Mouse (Mus musculus) frontal cortex, adult 2 months (tissue): ENCODE measurements around the gene Pgpep1l. TPM values are rescaled to one million over a fixed set of nuclear protein-coding genes. Genes with fewer than 3 reads are reported as not detected.
"Not testable (repeated sequence)": the region's sequence is repeated elsewhere in the genome, so short reads cannot be mapped to it uniquely, and the experiment has no call there.

Experiments used
- DNase-seq, 2 experiments: peaks; one replicate each; pipeline ENCODE4 v3.0.0; 2022; ENCODE audit warnings: low spot score in 1 of 2; ENCODE audit errors: extremely low spot score in 1 of 2
- polyA plus RNA-seq: library from polyadenylated mRNA; depleted of rRNA; stranded (reverse); fragments of >200 nt; gene quantifications from 2 replicates; pipeline ENCODE4 v1.2.3, GENCODE M21; 2012; rRNA removed

Gene Pgpep1l
- 0.80 and 1.3 TPM in 2 replicates for polyA plus RNA-seq

DNA sequence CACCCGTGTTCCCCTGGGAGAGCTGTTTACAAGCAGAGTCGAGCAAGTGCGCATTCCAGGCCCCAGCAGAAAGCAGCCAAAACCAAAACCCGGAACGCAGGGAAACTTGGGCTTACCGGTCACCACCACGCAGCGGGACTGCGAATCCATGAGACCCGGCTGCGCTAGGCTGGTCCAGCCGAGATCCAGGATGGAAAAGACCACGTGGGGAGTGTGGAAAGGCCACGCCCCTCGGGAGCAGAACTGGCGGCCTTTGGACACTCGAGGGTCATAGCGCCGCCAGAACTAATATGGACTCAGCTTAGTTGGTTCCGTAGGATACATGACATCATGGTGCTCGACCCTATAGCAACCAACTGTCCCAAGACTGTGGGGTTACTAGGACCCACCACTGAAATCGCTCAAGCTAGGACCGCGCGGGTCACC is at the start of gene Pgpep1l:
Pgpep1l (minus strand) TSS at position 206 of the 426 bp plus-strand sequence.
- peak in 1 of 2 experiments; percentile 19 for DNase-seq

- no peak for DNase-seq
These were observed 49.2 kb upstream of the Pgpep1l start for GRCm38 (mm10) chr7:68313038-68313782.

DNA sequence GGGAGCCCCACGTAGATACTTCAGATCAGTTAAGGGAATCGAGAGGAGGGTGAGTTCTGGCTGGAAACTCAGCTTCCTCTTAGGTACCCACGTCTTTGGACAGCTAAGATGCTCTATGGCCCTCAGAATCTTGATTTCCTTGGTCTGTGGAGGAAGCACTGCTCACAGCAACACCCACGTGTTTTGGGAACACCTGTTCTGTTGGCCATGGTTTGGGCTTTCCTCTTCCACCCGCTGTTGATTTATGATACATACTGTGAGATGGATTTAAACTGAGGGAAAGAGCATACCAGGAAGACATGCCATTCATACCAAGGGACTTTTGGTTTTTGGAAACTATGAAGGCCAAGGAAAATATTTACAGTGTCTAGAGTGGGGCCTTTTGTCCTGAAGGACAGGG is 48.4 kb upstream of the Pgpep1l start:
- DNase-seq: peak in 1 of 2 experiments; percentile 31

DNA sequence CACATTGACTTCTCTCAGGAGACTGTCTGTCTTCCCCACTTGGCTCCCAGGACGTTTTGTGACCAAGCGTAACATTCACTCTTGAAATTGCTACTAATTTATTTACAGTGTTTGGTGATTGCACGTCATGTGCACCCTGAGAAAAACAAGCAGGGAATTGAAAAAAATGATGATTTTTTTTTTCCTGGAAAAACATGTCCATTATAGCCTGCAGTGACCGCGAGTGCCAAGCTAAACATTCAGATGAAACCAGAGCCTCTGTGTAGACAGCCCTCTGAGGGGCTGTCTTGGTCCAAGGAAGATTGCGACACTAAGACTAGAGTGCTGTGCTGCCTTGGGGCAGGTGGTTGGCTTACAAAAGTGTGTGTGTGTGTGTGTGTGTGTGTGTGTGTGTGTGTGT is 47.4 kb upstream of the Pgpep1l start:
- no peak for DNase-seq

GRCm38 (mm10) chr7:68306756-68307155 is 42.7 kb upstream of the Pgpep1l start:
- DNase-seq: no peak

DNA sequence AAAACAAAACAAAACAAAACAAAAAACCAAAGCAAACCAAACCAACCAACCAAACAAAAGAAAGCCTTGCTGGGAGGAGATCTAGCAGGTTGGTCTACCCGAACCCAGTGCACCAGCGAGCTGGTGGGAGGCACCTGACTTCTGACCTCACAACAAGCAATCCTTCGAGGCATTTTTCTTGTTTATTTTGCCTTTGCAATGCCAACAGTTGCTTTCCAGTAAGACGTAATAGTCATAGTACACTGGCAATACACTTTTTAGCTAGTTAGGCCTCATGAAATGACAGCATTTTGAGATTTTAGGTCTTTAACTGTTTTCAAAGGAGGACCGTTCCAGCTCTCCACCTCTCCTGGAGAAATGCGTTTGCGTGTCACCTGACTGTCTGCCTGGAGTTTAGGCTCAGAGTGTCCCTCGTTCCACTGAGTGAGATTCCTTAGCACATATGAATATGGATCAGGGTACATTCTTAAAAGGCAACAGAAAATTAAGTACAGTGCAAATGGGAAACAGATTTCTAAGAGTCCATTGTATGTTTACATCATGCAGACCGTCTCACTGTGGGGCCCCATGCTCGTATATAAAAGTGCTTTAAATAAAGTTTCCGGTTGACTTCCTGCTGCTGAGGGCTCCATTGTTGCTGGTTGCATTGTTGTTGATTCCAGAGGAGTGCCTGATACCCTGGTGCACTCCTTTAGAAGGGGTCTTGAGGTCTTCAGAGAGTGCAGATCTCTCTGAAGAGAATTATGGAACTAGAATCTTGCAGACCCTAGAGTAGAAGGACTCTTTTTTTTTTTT is 41.9 kb upstream of the Pgpep1l start:
- DNase-seq: no peak

DNA sequence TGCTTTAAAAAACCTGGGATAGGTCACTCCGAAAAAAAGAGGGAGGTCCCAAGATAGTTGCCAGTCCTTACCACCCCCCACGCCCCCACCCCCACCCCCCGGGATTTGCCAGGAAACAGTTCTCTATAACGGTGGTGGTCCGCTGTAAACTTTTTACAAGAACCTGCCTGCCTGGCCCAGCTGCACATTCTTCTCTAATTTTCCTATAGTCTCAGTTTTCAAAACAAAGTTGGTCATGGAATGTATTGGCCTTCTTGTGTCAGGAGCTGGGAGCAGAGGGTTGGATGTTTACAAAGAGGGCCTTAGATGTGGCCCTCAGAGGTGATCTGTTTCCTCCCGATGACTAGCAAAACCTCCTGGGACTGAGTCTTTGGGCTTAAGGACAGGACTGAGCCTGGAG is 39.7 kb upstream of the Pgpep1l start:
- no peak for DNase-seq

DNA sequence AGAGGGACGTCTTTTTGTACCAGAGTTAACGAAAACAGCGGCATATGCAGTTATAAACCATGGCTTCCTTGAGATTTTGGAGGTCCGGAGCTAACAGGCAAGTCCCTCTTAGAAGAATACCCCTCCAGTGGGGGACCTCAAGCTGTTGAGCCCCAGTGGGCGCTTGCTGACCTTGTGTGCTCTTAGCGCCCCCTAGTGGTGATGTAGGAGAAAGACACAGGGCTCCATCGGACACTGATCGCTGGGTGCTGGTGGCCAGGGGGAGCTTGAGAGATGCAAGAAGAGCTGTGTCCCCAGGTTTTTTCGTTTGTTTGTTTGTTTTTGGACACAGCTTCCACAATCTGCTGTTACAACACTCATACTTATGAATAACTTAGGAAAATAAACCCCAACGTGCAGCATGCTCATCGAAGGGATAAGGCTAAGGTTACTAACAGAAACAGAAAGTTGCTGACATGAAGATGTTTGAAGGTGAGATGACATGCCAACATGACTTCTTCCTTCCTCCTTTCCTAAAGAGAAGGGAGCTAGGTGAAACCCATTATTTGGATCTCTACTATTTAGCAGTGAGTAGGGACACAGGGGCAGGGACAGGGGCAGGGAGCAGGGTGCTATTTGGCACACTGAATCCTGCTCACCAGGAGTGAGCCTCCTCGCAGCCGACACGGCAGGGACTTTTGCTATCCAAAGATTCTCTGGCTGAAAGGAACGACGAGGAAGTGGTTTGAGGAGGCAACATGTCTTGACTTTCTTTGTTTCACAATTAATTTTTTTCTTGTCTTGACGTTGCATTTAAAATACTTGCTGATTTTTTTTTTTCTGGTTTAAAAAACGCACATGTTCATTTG is 38.8 kb upstream of the Pgpep1l start:
- DNase-seq: peak; percentile 20 to 85

DNA sequence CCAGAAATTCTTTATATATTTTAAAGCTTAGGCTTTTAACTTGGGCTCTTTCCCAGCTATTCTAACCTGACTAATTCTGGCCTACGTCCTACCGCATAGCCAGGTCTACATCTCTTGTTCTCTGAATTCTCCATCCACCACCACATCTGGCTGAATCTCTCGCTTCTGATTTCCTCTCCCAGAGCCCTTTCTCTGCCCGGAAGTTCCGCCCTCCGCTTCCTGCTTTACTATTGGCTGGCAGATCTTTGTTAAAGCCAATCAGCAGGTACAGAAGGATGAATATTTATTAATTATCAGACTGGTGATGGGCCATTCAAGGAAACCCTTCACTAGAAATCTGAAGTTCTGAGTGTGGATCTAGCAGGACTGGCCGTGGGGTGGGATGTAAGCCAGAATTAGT is 37.1 kb upstream of the Pgpep1l start:
- DNase-seq: no peak

- peak in 1 of 2 experiments; percentile 45 for DNase-seq
These were observed 34.5 kb upstream of the Pgpep1l start for GRCm38 (mm10) chr7:68298381-68299076.

DNA sequence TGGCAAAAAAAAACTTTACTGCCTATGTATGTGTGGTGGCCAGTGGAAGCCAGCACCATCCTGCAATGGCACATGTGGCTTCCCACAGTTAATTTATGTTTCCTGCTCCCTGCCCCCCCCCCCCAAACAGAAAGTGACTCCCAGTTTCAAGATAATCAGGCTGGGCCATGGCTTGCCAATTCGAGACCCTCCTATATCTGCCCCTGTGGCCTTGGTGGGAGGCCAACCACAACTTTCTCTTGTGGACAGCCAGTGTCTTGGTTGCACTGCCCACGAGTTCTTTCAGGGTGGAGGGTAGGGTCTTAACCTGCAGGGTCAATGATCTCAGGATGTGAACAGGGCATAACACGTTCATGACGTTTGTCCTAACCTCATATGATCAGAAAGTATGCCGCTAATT is 32.5 kb upstream of the Pgpep1l start:
- no peak for DNase-seq

- no peak for DNase-seq
These were observed 30.2 kb upstream of the Pgpep1l start for GRCm38 (mm10) chr7:68293997-68294789.

GRCm38 (mm10) chr7:68291603-68292002 is 27.6 kb upstream of the Pgpep1l start:
- no peak for DNase-seq

DNA sequence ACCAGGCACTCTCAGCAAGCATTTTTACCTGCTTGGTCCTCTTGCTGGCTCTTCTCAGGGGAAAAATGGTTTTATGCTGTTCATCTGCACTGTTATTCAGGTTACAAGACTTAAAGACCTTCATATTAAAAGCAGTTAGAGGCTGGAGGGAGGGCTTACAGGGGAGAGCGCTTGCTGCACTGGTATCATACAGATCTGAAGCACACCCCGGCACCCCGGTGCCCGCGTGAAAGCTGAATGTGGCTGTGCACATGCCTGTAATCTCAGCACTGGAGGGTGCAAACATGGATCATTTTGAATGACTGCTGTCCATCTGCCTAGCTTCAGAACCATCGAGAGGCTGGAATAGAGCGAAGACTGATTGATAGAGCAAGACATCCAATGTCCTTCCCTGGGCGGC is 25.0 kb upstream of the Pgpep1l start:
- no peak for DNase-seq

GRCm38 (mm10) chr7:68288000-68288399 is 24.0 kb upstream of the Pgpep1l start:
- not testable (repeated sequence) for DNase-seq

- no peak for DNase-seq
These were observed 23.5 kb upstream of the Pgpep1l start for GRCm38 (mm10) chr7:68287582-68287981.

DNA sequence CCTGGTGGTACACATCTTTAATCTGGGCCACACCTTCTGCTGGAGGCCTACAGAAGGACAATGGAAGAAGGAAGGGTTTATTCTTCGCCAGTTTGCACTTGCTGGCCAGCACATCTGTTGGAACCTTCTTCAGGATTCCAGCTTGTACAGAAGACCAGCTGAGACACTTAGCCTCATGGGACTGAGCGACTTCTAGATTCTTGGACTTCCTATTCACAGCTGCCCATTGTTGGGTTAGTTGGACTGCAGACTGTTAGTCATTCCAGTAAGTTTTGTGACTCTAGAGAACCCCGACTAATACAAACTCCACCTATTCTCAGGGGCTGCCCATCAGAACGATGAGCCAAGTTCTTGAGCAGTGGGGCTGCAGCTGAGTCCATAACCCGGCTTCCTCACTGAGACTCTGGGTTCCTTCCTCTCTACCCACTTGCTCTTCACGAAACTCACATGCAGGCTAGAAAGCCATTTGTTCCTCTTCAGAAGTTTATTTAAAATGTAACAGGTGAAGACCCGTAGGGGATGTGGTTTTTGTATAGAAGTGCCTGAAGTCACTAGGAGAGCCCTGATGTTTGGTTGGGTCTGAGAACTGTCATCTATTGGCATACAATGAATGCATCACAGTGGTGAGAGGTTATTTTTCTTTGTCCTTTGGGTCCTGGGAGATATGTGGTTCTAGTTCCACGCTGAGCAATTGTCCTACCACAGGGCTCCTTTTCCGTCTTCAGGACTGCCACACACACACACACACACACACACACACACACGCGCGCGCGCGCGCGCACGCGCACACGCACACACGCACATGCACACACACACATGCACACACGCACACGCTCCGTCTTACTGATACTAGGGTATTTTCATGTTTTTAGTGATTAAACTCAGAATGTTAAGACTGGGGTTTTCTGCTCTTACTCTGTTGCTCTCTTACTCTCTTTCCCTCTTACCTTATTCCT is 22.8 kb upstream of the Pgpep1l start:
- DNase-seq: no peak

GRCm38 (mm10) chr7:68285851-68286298 is 21.8 kb upstream of the Pgpep1l start:
- DNase-seq: no peak
